Mouse (Mus musculus) liver, embryonic 11.5 days (tissue): ENCODE results near the gene Ltbr. TPM values are rescaled to one million over a fixed set of nuclear protein-coding genes. Genes with fewer than 3 reads are reported as not detected.
"Not testable (repeated sequence)": the region's sequence is repeated elsewhere in the genome, so short reads cannot be mapped to it uniquely, and the experiment has no call there.

Experiments
- ATAC-seq: fragments of 200-750 bp; cut with Nextera tagmentation; replicated peaks from 2 replicates; pipeline ENCODE4 v1.8.0; 2017; ENCODE audit warnings: moderate number of reproducible peaks, mild to moderate bottlenecking, moderate TSS enrichment, moderate library complexity; ENCODE audit not compliant: low FRiP score
- DNase-seq: peaks from one replicate; pipeline ENCODE4 v3.0.0-alpha.2; 2017; ENCODE audit warnings: low spot score
- H3K27ac ChIP-seq: fragments of 300-500 bp; sonication (generic); 2 replicates; pipeline ENCODE4 v1.5.1; 2014; ENCODE audit warnings: mild to moderate bottlenecking, low read depth, low read length, control low read depth
- H3K27me3 ChIP-seq: fragments of 300-500 bp; sonication (generic); replicated peaks from 2 replicates; pipeline ENCODE4 v1.6.1; 2014; ENCODE audit warnings: low read length, mixed read lengths; ENCODE audit not compliant: control insufficient read depth, insufficient read depth
- H3K36me3 ChIP-seq: fragments of 300-500 bp; sonication (generic); 2 replicates; pipeline ENCODE4 v1.6.1; 2014; ENCODE audit warnings: mild to moderate bottlenecking, low read length, moderate library complexity, mixed read lengths; ENCODE audit not compliant: control insufficient read depth, insufficient read depth
- H3K4me1 ChIP-seq: fragments of 300-500 bp; sonication (generic); replicated peaks from 2 replicates; pipeline ENCODE4 v1.6.1; 2014; ENCODE audit warnings: low read length, mixed read lengths; ENCODE audit not compliant: control insufficient read depth, insufficient read depth
- H3K4me2 ChIP-seq: fragments of 300-500 bp; sonication (generic); 2 replicates; pipeline ENCODE4 v1.6.1; 2014; ENCODE audit warnings: mild to moderate bottlenecking, control low read depth, moderate library complexity
- H3K4me3 ChIP-seq: fragments of 300-500 bp; sonication (generic); 2 replicates; pipeline ENCODE4 v1.5.1; 2014; ENCODE audit warnings: low read depth, low read length, control low read depth
- H3K9ac ChIP-seq: fragments of 300-500 bp; sonication (generic); 2 replicates; pipeline ENCODE4 v1.6.1; 2014; ENCODE audit warnings: low read depth, low read length, control low read depth
- H3K9me3 ChIP-seq: fragments of 300-500 bp; sonication (generic); 2 replicates; pipeline ENCODE4 v1.6.1; 2016; ENCODE audit warnings: low read length, inconsistent platforms, mixed read lengths; ENCODE audit not compliant: control insufficient read depth
- WGBS: fragments of 180-500 bp; shearing (Covaris S2); extraction: QIAGEN DNeasy Blood & Tissue Kit; methylation state at CpG from one replicate; pipeline ENCODE4 v1.1.7; 2014; 5-methylcytosine and 5-hydroxymethylcytosine counted together
- polyA plus RNA-seq: library from polyadenylated mRNA; unstranded; fragments of >200 nt; fragmentation: Nextera tagmentation; extraction: Ambion mirVana; gene quantifications from 2 replicates; pipeline ENCODE4 v1.2.1, GENCODE M21; 2014

The Ltbr gene
- polyA plus RNA-seq, 1 experiment from 2014 or later = 34.7 TPM

DNA sequence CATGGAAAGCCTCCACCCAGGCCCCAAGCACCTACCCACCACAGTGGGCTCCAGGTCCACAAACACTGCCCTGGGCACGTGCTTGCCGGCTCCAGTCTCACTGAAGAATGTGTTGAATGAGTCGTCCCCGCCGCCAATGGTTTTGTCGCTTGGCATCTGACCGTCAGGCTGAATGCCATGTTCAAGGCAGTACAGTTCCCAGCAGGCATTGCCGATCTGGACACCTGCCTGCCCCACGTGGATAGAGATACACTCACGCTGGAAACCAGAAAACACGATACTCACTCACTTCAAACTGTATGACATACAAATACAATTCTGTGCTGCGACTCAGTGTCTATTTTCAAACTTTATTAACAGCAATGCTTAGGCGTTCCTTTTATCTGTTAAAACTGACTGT is 31.0 kb downstream of the Ltbr start:
- H3K4me3 ChIP-seq, DNase-seq, H3K27ac ChIP-seq, H3K36me3 ChIP-seq, H3K9me3 ChIP-seq, H3K9ac ChIP-seq, H3K27me3 ChIP-seq, ATAC-seq, H3K4me2 ChIP-seq, H3K4me1 ChIP-seq: not testable (repeated sequence)
- WGBS = 91% methylated on average over 13 of the region's 13 CpGs

DNA sequence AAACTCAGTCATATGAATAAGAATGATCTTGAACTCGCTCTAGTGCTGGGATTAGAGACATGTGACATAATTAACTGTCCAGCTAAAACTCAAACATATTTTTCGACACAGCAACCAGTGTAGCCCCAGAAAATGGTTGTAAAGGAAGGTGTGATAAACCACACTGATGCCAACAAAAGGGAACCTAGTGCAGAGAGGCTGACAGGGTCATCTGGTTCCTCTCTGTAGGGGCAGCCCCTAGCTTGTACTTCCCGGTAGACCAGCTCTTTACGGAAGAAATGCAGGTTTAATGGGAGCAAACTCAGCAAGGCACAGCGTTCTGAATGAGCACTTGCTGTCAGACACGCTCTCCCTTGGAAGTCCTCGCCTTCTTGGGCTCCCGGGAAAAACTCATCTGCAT is 34.0 kb downstream of the Ltbr start:
- Histone ChIP-seq H3K9ac (no peak overlapping the region), H3K4me3 (no peak overlapping the region), H3K36me3 (no peaks in the 10 kb centered on the region), H3K9me3 (no peaks in the 10 kb centered on the region), H3K4me1 (no peaks in the 10 kb centered on the region), H3K27me3 (no peaks in the 10 kb centered on the region), H3K27ac (no peak overlapping the region), H3K4me2 (no peak overlapping the region)
- WGBS = 57% methylated on average over 8 of the region's 8 CpGs
- DNase-seq = no peak
- no peak for ATAC-seq

DNA sequence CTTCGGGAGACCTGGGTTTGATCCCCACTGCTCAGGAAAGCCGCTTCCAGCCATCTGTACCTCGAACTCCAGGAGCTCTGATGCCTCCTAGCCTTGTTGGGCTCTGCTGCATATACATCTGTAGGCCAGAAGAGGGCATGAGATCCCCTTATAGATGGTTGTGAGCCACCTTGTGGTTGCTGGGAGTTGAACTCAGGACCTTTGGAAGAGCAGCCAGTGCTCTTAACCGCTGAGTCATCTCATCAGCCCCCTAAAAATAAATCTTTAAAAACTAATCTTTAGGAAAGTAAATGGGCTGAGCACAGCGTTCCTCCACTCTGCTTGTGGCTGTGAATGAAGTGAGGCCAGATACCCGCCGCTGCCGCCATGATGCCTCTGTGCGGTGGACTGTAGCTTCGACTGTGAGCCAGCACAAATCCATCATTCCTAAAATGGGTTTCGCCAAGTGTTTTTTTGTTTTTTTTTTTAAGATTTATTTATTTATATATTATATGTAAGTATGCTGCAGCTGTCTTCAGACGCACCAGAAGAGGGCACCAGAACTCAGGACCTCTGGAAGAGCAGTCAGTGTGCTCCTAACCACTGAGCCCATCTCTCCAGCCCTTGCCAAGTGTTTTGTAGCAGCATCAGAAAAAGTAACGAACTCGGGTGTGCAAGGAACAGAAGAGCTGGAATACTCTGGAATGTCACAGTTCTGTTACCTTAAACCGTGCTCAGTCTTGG is 38.7 kb downstream of the Ltbr start:
- no peak overlapping the region for H3K4me2 ChIP-seq
- H3K4me1 ChIP-seq = peaks cover 3% of the 10 kb centered on the region
- WGBS = 54% methylated on average over 15 of the region's 15 CpGs
- DNase-seq (no peak), ATAC-seq (no peak)
- H3K36me3 ChIP-seq = no peaks in the 10 kb centered on the region
- H3K4me3 ChIP-seq = no peak overlapping the region
- H3K27ac ChIP-seq = no peak overlapping the region
- no peak overlapping the region for H3K9ac ChIP-seq
- H3K9me3 ChIP-seq = no peaks in the 10 kb centered on the region
- H3K27me3 ChIP-seq = no peaks in the 10 kb centered on the region

DNA sequence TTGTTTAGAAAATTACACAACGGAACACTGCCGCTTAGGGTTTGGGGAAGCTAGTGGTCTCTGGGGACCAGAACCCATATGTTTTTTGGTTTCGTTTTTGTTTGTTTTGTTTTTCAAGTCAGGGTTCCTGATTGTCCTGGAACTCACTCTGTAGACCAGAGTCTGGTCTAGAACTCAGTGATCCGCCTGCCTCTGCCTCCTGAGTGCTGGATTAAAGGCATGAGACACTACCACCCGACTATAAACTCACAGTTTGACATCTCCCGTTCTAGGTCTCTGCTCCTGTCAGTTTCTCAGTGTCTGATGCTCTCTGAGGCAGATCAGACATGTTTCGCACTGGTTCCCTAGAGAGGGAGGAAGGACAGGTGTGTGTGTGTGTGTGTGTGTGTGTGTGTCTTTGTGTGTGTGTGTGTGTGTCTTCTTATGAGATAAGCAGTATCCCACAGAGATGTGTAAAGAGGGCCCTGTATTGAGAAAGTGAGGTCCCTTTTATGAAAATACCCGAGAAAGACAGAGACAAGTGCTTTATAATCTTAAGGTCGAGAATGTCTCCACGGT is 41.4 kb downstream of the Ltbr start:
- H3K9ac ChIP-seq = no peak overlapping the region; the same call in 1 of the 2 replicates
- peak overlapping the region; percentile 41 for H3K4me2 ChIP-seq
- no peaks in the 10 kb centered on the region for H3K36me3 ChIP-seq
- no peaks in the 10 kb centered on the region for H3K27me3 ChIP-seq
- no peaks in the 10 kb centered on the region for H3K9me3 ChIP-seq
- no peak overlapping the region for H3K4me3 ChIP-seq
- 73% methylated on average over 10 of the region's 10 CpGs for WGBS
- DNase-seq (no peak), ATAC-seq (no peak)
- peaks cover 3% of the 10 kb centered on the region for H3K4me1 ChIP-seq
- no peak overlapping the region for H3K27ac ChIP-seq

DNA sequence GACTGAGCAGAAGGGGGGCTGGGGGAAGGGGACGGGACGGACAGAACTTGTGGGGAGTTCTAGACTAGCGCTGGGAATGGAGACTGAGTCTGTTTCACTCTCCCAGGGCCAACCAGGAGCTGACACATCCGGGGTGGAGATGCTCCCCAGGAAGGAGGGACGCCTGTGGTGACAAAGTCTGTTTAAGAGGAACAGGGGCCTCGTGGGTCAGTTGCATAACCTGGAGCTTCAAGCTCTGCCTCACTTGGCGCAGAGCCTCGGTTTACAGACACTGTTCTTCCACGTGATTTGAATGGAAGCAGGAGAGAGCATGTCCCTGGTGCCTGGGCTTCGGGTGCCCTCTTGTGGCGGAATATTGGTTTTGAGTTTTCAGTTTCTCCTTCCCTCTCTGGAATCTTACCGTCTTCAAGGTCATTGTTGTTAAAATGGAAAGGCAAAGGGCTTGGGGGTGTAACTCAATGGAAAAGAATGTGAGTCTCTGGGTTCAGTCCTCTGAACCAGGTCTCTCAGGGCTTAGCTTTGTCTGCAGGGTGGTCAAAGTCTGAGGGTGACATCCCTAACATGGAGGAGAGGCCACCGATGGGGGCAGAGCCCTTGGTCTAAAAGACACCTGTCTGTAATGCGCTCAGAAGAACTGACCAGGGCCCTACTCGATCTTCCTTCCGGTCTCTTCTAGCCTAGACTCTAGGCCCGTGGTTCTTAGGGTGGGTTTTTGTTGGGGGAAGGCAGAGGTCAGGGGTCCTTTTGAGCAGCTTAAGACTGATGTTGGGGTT is 42.0 kb downstream of the Ltbr start:
- no peaks in the 10 kb centered on the region for H3K36me3 ChIP-seq
- DNase-seq = peak; percentile 79
- no peak overlapping the region for H3K27ac ChIP-seq
- H3K9me3 ChIP-seq = no peaks in the 10 kb centered on the region
- H3K4me3 ChIP-seq = no peak overlapping the region
- no peaks in the 10 kb centered on the region for H3K27me3 ChIP-seq
- peak overlapping the region; percentile 41 for H3K4me2 ChIP-seq
- peak overlapping the region; percentile 15 for H3K9ac ChIP-seq
- 17% methylated on average over 17 of the region's 17 CpGs for WGBS
- peak; percentile 76 for ATAC-seq
- peaks cover 3% of the 10 kb centered on the region for H3K4me1 ChIP-seq

DNA sequence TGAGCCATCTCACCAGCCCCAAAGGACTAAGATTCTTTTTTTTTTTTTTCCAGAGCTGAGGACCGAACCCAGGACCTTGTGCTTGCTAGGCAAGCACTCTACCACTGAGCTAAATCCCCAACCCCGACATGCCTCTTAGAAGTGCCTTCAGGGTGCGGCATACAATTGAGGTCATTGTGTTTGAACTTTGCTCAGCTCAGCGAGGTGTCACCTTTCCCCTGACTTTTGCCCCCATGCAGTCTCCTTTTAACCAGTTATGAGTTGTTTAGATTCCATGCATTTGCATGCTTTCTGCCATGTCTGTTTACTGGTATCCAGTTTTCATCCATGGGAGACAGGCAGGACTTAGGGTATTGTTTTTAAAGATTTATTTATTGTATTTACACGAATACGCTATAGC is 44.9 kb downstream of the Ltbr start:
- H3K9me3 ChIP-seq = no peaks in the 10 kb centered on the region
- no peaks in the 10 kb centered on the region for H3K36me3 ChIP-seq
- no peak overlapping the region for H3K4me2 ChIP-seq
- WGBS = 65% methylated on average over 6 of the region's 6 CpGs
- no peak overlapping the region for H3K4me3 ChIP-seq
- no peak overlapping the region for H3K27ac ChIP-seq
- ATAC-seq (no peak), DNase-seq (no peak)
- H3K27me3 ChIP-seq = no peaks in the 10 kb centered on the region
- peaks cover 3% of the 10 kb centered on the region for H3K4me1 ChIP-seq
- no peak overlapping the region for H3K9ac ChIP-seq

DNA sequence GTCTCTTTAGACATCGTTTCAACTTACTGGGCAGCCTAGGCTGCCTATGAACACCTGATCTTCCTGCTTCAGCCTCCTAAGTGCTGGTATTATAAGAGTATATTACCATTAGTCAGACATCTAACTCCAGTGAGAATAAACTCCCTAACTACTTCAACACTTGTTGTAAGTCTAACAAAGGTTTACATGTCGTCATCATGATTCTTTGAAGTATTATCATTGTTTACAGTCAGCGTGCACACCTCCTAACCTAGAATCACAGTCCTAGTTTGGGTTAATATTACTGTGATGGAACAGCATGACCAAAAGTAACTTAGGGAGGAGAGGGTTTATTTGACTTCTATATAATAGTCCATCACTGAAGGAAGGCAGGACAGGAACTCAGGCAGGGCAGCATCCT is 46.2 kb downstream of the Ltbr start:
- Histone ChIP-seq H3K4me2 (no peak overlapping the region), H3K4me3 (no peak overlapping the region), H3K27ac (no peak overlapping the region), H3K9me3 (no peaks in the 10 kb centered on the region), H3K9ac (no peak overlapping the region), H3K27me3 (no peaks in the 10 kb centered on the region), H3K4me1 (peaks cover 3% of the 10 kb centered on the region), H3K36me3 (no peaks in the 10 kb centered on the region)
- 74% methylated on average over 3 of the region's 3 CpGs for WGBS
- ATAC-seq (no peak), DNase-seq (no peak)

DNA sequence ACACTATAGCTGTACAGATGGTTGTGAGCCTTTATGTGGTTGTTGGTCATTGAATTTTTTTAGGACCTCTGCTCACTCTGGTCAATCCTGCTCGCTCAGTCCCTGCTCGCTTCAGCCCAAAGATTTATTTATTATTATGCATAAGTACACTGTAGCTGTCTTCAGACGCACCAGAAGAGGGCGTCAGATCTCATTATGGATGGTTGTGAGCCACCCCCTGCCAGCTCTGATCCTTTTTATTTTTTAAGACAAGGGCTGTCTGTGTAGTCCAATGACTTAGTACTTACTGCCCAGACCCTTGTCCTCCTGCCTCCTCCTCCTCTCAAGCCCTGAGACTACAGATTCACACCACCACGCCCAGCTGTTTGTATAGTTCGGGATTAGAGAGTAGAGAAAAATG is 47.1 kb downstream of the Ltbr start:
- 67% methylated on average over 6 of the region's 6 CpGs for WGBS
- not testable (repeated sequence) for H3K9me3 ChIP-seq, H3K4me3 ChIP-seq, H3K27me3 ChIP-seq, ATAC-seq, H3K36me3 ChIP-seq, H3K4me1 ChIP-seq, H3K4me2 ChIP-seq, H3K9ac ChIP-seq, DNase-seq, H3K27ac ChIP-seq
